Mouse (Mus musculus): ENCODE data around the gene Gm30191. TPM values are rescaled to one million over a fixed set of nuclear protein-coding genes. Genes with fewer than 3 reads are reported as not detected.

The Gm30191 gene
- not detected for polyA plus RNA-seq (2017; shearing (Covaris generic))

GRCm38 (mm10) chr4:134246719-134247258 is at the start of gene Gm30191:
Gene Gm30191 (plus strand): TSS chr4:134246935.

GRCm38 (mm10) chr4:134202904-134203303 is 43.8 kb upstream of the Gm30191 start, which contains the start of gene Gm7534:
Gene Gm7534 (minus strand): TSS chr4:134203004.

GRCm38 (mm10) chr4:134227194-134227593 is 19.5 kb upstream of the Gm30191 start, which contains the start of gene Catsper4:
Gene Catsper4 (minus strand): TSS chr4:134227383.

GRCm38 (mm10) chr4:134238279-134238651 is 8.5 kb upstream of the Gm30191 start, which contains the start of gene Cnksr1:
Gene Cnksr1 (minus strand): TSS chr4:134238399.

GRCm38 (mm10) chr4:134243516-134244250 is 3.1 kb upstream of the Gm30191 start, which contains the start of gene E130218I03Rik:
Gene E130218I03Rik (plus strand): TSS chr4:134243662.

GRCm38 (mm10) chr4:134245148-134245843 is 1.4 kb upstream of the Gm30191 start, which contains the start of gene Zfp593:
Gene Zfp593 (minus strand): TSS chr4:134245592.

GRCm38 (mm10) chr4:134253722-134254324 is 7.1 kb downstream of the Gm30191 start, which contains the start of gene Grrp1:
Gene Grrp1 (minus strand): TSS chr4:134254106.

GRCm38 (mm10) chr4:134287575-134288025 is 40.9 kb downstream of the Gm30191 start, which contains the start of gene Pdik1l:
Gene Pdik1l (minus strand): TSS chr4:134287895.

Other genes starting within 250 kb of the Gm30191 start
- gene Dhdds, start 246.0 kb upstream of the Gm30191 start, polyA plus RNA-seq (2017; shearing (Covaris generic)): 37.4 TPM
- not detected for gene Lin28a, start 228.1 kb upstream of the Gm30191 start, polyA plus RNA-seq (2017; shearing (Covaris generic))
- 1.5 TPM for gene Zfp683, start 193.1 kb upstream of the Gm30191 start, polyA plus RNA-seq (2017; shearing (Covaris generic))
- 15.4 TPM for gene Crybg2, start 186.1 kb upstream of the Gm30191 start, polyA plus RNA-seq (2017; shearing (Covaris generic))
- 3,032 TPM for gene Cd52, start 151.9 kb upstream of the Gm30191 start, polyA plus RNA-seq (2017; shearing (Covaris generic))
- 41.2 TPM for gene Ubxn11, start 144.4 kb upstream of the Gm30191 start, polyA plus RNA-seq (2017; shearing (Covaris generic))
- 1,513 TPM for gene Sh3bgrl3, start 118.1 kb upstream of the Gm30191 start, polyA plus RNA-seq (2017; shearing (Covaris generic))
- gene Cep85, start 59.8 kb upstream of the Gm30191 start, polyA plus RNA-seq (2017; shearing (Covaris generic)): 84.8 TPM
- not detected for gene Gm7534, start 43.9 kb upstream of the Gm30191 start, polyA plus RNA-seq (2017; shearing (Covaris generic))
- gene Catsper4, start 19.6 kb upstream of the Gm30191 start, polyA plus RNA-seq (2017; shearing (Covaris generic)): not detected
- gene Cnksr1, start 8.5 kb upstream of the Gm30191 start, polyA plus RNA-seq (2017; shearing (Covaris generic)): 0.33 TPM
- gene E130218I03Rik, start 3.3 kb upstream of the Gm30191 start, polyA plus RNA-seq (2017; shearing (Covaris generic)): 9.6 TPM
- 16.6 TPM for gene Zfp593, start 1.3 kb upstream of the Gm30191 start, polyA plus RNA-seq (2017; shearing (Covaris generic))
- not detected for gene Grrp1, start 7.2 kb downstream of the Gm30191 start, polyA plus RNA-seq (2017; shearing (Covaris generic))
- 23.7 TPM for gene Pdik1l, start 41.0 kb downstream of the Gm30191 start, polyA plus RNA-seq (2017; shearing (Covaris generic))
- not detected for gene Trim63, start 68.2 kb downstream of the Gm30191 start, polyA plus RNA-seq (2017; shearing (Covaris generic))
- 0.51 TPM for gene Slc30a2, start 96.2 kb downstream of the Gm30191 start, polyA plus RNA-seq (2017; shearing (Covaris generic))
- gene Extl1, start 136.9 kb downstream of the Gm30191 start, polyA plus RNA-seq (2017; shearing (Covaris generic)): 1.0 TPM
- 2.3 TPM for gene Pafah2, start 149.4 kb downstream of the Gm30191 start, polyA plus RNA-seq (2017; shearing (Covaris generic))
- 107 TPM for gene Stmn1, start 221.4 kb downstream of the Gm30191 start, polyA plus RNA-seq (2017; shearing (Covaris generic))
- 25.8 TPM for gene Paqr7, start 249.8 kb downstream of the Gm30191 start, polyA plus RNA-seq (2017; shearing (Covaris generic))